Mouse (Mus musculus): ENCODE results near the gene 4930469K13Rik. TPM values are rescaled to one million over a fixed set of nuclear protein-coding genes. Genes with fewer than 3 reads are reported as not detected.
A peak's percentile ranks its signal among the peaks of the same experiment; 100 is the strongest.

The 4930469K13Rik gene
- polyA plus RNA-seq, 1 experiment = 22.3 TPM

DNA sequence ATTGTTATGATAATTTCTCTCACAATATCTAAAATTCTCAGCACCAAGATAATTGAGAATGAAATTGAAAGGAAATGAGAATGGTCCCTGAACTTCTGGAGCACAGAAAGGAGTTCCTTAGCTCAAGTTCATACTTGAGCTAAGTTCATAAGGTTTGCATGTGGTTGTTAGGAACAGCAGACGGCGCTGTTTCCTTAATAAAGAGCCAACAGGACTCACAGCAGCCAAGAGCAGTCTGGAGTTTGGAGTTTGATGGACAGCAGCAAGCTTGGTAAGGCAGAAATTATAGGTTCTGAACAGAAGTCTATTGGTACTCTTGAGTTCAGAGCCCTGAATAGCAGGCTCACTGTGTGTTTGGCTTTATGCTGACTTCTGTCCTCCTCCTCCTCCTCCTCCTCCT, 24.8 kb upstream of the 4930469K13Rik start:
- TF ChIP-seq CTCF (IDR thresholded peaks at IDR 0.05; ENCODE audit: control insufficient read depth, insufficient read depth, insufficient replicate concordance, low read depth, low read length) (no peak), POLR2A (IDR thresholded peaks at IDR 0.05; ENCODE audit: control insufficient read depth, low read depth, low read length) (no peak)
- Histone ChIP-seq H3K4me3 (ENCODE audit: control insufficient read depth, low read depth, low read length) (no peak overlapping the region), H3K27ac (ENCODE audit: control insufficient read depth, insufficient read depth, low read depth, low read length) (no peak overlapping the region), H3K27me3 (ENCODE audit: control insufficient read depth, insufficient read depth, low read length) (no peaks in the 10 kb centered on the region), H3K36me3 (ENCODE audit: control insufficient read depth, insufficient read depth, low read length) (no peaks in the 10 kb centered on the region), H3K4me1 (ENCODE audit: control insufficient read depth, insufficient read depth, low read length) (peaks cover 5% of the 10 kb centered on the region)

GRCm38 (mm10) chr11:34118319-34118718, 20.0 kb upstream of the 4930469K13Rik start:
- Histone ChIP-seq H3K27ac (ENCODE audit: control insufficient read depth, insufficient read depth, low read depth, low read length) (no peak overlapping the region), H3K27me3 (ENCODE audit: control insufficient read depth, insufficient read depth, low read length) (no peaks in the 10 kb centered on the region), H3K4me3 (ENCODE audit: control insufficient read depth, low read depth, low read length) (no peak overlapping the region), H3K36me3 (ENCODE audit: control insufficient read depth, insufficient read depth, low read length) (no peaks in the 10 kb centered on the region), H3K4me1 (ENCODE audit: control insufficient read depth, insufficient read depth, low read length) (no peaks in the 10 kb centered on the region)
- no peak for TF ChIP-seq CTCF (IDR thresholded peaks at IDR 0.05; ENCODE audit: control insufficient read depth, insufficient read depth, insufficient replicate concordance, low read depth, low read length)
- TF ChIP-seq POLR2A (IDR thresholded peaks at IDR 0.05; ENCODE audit: control insufficient read depth, low read depth, low read length) = no peak

DNA sequence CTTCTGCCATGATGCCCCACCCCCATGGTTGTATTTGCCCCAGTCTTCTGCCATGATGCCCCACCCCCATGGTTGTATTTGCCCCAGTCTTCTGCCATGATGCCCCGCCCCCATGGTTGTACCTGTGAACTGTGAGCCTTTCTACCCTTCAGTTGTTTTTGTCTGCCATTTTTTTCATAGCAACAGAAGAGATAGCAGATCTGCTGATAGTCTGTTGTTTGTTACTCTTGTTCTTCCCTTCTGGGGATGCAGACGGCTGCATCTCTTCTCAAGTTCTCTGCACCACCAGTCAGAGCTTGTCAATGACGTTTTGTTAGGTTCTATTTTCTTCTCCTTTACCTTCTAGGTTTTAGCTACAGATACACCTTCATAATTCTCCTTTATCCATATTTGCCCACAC, 19.2 kb upstream of the 4930469K13Rik start:
- TF ChIP-seq POLR2A (IDR thresholded peaks at IDR 0.05; ENCODE audit: control insufficient read depth, low read depth, low read length) = no peak
- no peak for TF ChIP-seq CTCF (IDR thresholded peaks at IDR 0.05; ENCODE audit: control insufficient read depth, insufficient read depth, insufficient replicate concordance, low read depth, low read length)
- Histone ChIP-seq H3K4me3 (ENCODE audit: control insufficient read depth, low read depth, low read length) (no peak overlapping the region), H3K27me3 (ENCODE audit: control insufficient read depth, insufficient read depth, low read length) (no peaks in the 10 kb centered on the region), H3K4me1 (ENCODE audit: control insufficient read depth, insufficient read depth, low read length) (no peaks in the 10 kb centered on the region), H3K27ac (ENCODE audit: control insufficient read depth, insufficient read depth, low read depth, low read length) (no peak overlapping the region), H3K36me3 (ENCODE audit: control insufficient read depth, insufficient read depth, low read length) (no peaks in the 10 kb centered on the region)

DNA sequence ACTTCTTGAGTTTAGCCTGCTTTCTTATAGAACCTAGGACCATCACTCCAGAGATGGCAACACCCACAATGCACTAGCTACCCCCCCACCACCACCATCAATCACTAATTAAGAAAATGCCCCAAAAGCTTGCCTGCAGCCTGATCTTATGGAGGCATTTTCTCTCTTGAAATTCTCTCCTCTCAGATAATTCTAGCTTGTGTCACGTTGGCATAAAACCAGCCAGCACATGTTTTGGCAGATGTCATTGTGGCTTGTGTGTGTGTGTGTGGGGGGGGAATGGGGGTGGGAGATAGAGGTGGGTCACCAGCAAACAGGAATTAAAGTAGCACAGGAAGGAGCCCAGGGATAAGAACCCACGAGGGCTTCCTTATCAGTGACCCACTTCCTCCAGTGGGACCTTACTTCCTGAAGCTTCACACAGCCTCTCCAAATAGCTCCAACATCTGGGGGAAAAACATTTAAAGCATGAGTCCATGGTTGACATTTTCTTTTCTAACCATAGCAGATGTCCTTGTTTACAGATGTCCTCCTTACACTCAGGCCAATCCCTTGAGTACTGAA, 18.3 kb upstream of the 4930469K13Rik start:
- H3K27ac ChIP-seq (ENCODE audit: control insufficient read depth, insufficient read depth, low read depth, low read length) = no peak overlapping the region
- no peak for TF ChIP-seq POLR2A (IDR thresholded peaks at IDR 0.05; ENCODE audit: control insufficient read depth, low read depth, low read length)
- TF ChIP-seq CTCF (IDR thresholded peaks at IDR 0.05; ENCODE audit: control insufficient read depth, insufficient read depth, insufficient replicate concordance, low read depth, low read length) = no peak
- no peaks in the 10 kb centered on the region for H3K4me1 ChIP-seq (ENCODE audit: control insufficient read depth, insufficient read depth, low read length)
- H3K36me3 ChIP-seq (ENCODE audit: control insufficient read depth, insufficient read depth, low read length) = no peaks in the 10 kb centered on the region
- no peaks in the 10 kb centered on the region for H3K27me3 ChIP-seq (ENCODE audit: control insufficient read depth, insufficient read depth, low read length)
- no peak overlapping the region for H3K4me3 ChIP-seq (ENCODE audit: control insufficient read depth, low read depth, low read length)

DNA sequence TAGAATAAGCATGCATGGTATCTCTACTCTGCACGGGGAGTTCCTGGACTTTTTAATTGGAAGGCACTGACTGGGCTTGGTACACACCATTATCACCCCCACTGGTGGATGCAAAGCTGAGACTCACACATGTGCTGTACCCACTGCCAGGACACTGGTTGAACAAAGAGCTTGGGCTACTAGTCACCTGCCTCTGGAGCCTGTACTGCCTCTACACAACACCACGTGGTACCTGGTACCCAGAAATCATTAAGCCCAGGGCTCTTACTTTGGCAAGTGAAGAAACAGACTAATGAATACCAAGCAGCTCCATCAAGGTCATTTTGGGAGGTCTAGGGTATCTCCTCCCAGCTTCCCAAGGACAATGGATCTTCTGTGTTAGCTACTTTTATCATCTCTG, 15.4 kb upstream of the 4930469K13Rik start:
- H3K27ac ChIP-seq (ENCODE audit: control insufficient read depth, insufficient read depth, low read depth, low read length) = peak overlapping the region; percentile 49

GRCm38 (mm10) chr11:34112781-34113380, 14.5 kb upstream of the 4930469K13Rik start:
- Histone ChIP-seq H3K4me1 (ENCODE audit: control insufficient read depth, insufficient read depth, low read length) (no peaks in the 10 kb centered on the region), H3K4me3 (ENCODE audit: control insufficient read depth, low read depth, low read length) (no peak overlapping the region), H3K36me3 (ENCODE audit: control insufficient read depth, insufficient read depth, low read length) (no peaks in the 10 kb centered on the region), H3K27me3 (ENCODE audit: control insufficient read depth, insufficient read depth, low read length) (no peaks in the 10 kb centered on the region), H3K27ac (ENCODE audit: control insufficient read depth, insufficient read depth, low read depth, low read length) (no peak overlapping the region)
- TF ChIP-seq CTCF (IDR thresholded peaks at IDR 0.05; ENCODE audit: control insufficient read depth, insufficient read depth, insufficient replicate concordance, low read depth, low read length) (no peak), POLR2A (IDR thresholded peaks at IDR 0.05; ENCODE audit: control insufficient read depth, low read depth, low read length) (no peak)

More for the DNA sequence above, 15.4 kb upstream of the 4930469K13Rik start:
- Histone ChIP-seq H3K27me3 (ENCODE audit: control insufficient read depth, insufficient read depth, low read length) (no peaks in the 10 kb centered on the region), H3K4me3 (ENCODE audit: control insufficient read depth, low read depth, low read length) (no peak overlapping the region), H3K4me1 (ENCODE audit: control insufficient read depth, insufficient read depth, low read length) (no peaks in the 10 kb centered on the region), H3K36me3 (ENCODE audit: control insufficient read depth, insufficient read depth, low read length) (no peaks in the 10 kb centered on the region)
- TF ChIP-seq CTCF (IDR thresholded peaks at IDR 0.05; ENCODE audit: control insufficient read depth, insufficient read depth, insufficient replicate concordance, low read depth, low read length) = no peak
- TF ChIP-seq POLR2A (IDR thresholded peaks at IDR 0.05; ENCODE audit: control insufficient read depth, low read depth, low read length) = no peak

DNA sequence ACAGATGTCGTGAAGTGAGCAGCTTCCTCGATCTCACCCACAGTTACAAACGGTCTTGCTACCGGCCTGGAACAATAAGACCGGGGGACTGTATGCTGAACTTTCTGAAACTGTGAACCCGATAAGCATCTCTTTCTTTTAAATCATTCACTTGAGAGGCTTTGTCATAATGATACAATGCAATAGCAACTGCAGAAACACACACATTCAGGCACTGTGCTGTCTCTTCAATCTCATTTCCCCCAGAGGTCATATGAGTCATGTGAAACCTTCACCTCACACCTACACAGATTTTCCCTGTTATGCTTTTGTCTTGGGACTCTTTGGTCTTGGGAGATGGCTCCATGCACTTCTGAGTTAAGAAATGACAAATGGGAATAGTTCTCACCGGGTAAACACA, 13.6 kb upstream of the 4930469K13Rik start:
- Histone ChIP-seq H3K4me1 (ENCODE audit: control insufficient read depth, insufficient read depth, low read length) (no peaks in the 10 kb centered on the region), H3K4me3 (ENCODE audit: control insufficient read depth, low read depth, low read length) (no peak overlapping the region), H3K27ac (ENCODE audit: control insufficient read depth, insufficient read depth, low read depth, low read length) (no peak overlapping the region), H3K36me3 (ENCODE audit: control insufficient read depth, insufficient read depth, low read length) (no peaks in the 10 kb centered on the region), H3K27me3 (ENCODE audit: control insufficient read depth, insufficient read depth, low read length) (no peaks in the 10 kb centered on the region)
- TF ChIP-seq POLR2A (IDR thresholded peaks at IDR 0.05; ENCODE audit: control insufficient read depth, low read depth, low read length) = no peak
- TF ChIP-seq CTCF (IDR thresholded peaks at IDR 0.05; ENCODE audit: control insufficient read depth, insufficient read depth, insufficient replicate concordance, low read depth, low read length) = no peak
